Mouse (Mus musculus): Measurements from ENCODE around the gene Sdad1.

GRCm38 (mm10) chr5:92345006-92345405 is 34.7 kb upstream of the Sdad1 start:
- TF ChIP-seq MYOG (IDR thresholded peaks at IDR 0.05; ENCODE audit: control insufficient read depth in 1 of 3, insufficient read depth in 1 of 3, insufficient read length in 2 of 3, low read depth in 2 of 3) (no peak), E2F4 (IDR thresholded peaks at IDR 0.05; ENCODE audit: insufficient read depth) (no peak), POLR2A (IDR thresholded peaks at IDR 0.05; ENCODE audit: insufficient read length, low read depth) (no peak), MAX (IDR thresholded peaks at IDR 0.05; ENCODE audit: low read depth) (no peak), USF1 (IDR thresholded peaks at IDR 0.05; ENCODE audit: low read depth) (no peak), TCF12 (IDR thresholded peaks at IDR 0.05; ENCODE audit: insufficient read depth, poor library complexity, severe bottlenecking) (no peak), TCF3 (IDR thresholded peaks at IDR 0.05; ENCODE audit: insufficient read length, low read depth) (no peak), MYOD1 (IDR thresholded peaks at IDR 0.05; ENCODE audit: control insufficient read depth in 1 of 3, insufficient read length in 2 of 3, low read depth in 2 of 3) (no peak), REST (IDR thresholded peaks at IDR 0.05; ENCODE audit: insufficient read depth, insufficient read length) (no peak), POLR2AphosphoS2 (IDR thresholded peaks at IDR 0.05; ENCODE audit: insufficient read length, low read depth) (no peak)
